Mouse (Mus musculus) megakaryocyte, embryonic 14.5 days (primary cell): ENCODE data around the gene Ppp1r18.

Experiments used
- FLI1 ChIP-seq: IDR thresholded peaks from 2 replicates; pipeline ENCODE4 v1.6.1; 2012; ENCODE audit warnings: low read length, inconsistent platforms, mixed read lengths
- GATA1 ChIP-seq: IDR thresholded peaks from 3 replicates; pipeline ENCODE4 v1.6.1; 2012; ENCODE audit warnings: mixed read lengths, low read length, inconsistent platforms, borderline replicate concordance

DNA sequence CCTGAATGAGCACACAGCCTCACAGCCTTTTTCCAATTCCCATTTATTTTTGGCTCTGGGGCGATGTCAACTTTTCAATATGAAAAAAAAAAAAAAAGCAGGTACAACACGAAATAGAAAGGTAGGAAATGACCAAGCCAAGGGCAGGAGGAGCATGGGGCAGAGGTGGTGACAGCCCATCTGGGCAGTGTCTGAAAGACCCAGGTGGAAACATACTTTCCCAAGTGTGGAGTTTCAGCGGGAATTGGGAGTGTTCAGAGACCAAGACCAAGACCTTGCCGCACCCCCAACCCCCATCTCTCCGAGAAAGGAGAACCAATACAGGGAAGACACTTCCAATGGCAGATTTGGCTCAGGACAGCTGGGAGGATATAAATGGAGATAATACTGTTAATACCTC lies 31.5 kb upstream of the Ppp1r18 start:
- TF ChIP-seq GATA1 (no peak), FLI1 (no peak)
